Mouse (Mus musculus) testis, adult 2 months (tissue): ENCODE data around the gene Plin5. TPM values are rescaled to one million over a fixed set of nuclear protein-coding genes. Genes with fewer than 3 reads are reported as not detected.
A peak's percentile ranks its signal among the peaks of the same experiment; 100 is the strongest.

Experiments used
- H3K27ac ChIP-seq: fragments of 200-500 bp; 2 replicates; pipeline ENCODE4 v1.5.1; 2012; ENCODE audit warnings: low read depth, low read length; ENCODE audit not compliant: control insufficient read depth, insufficient read depth
- H3K27me3 ChIP-seq: fragments of 200-500 bp; 2 replicates; pipeline ENCODE4 v1.6.1; 2012; ENCODE audit warnings: mild to moderate bottlenecking, low read length, moderate library complexity; ENCODE audit not compliant: control insufficient read depth, insufficient read depth
- H3K36me3 ChIP-seq: fragments of 200-500 bp; 2 replicates; pipeline ENCODE4 v1.6.1; 2012; ENCODE audit warnings: mild to moderate bottlenecking, low read length; ENCODE audit not compliant: control insufficient read depth, insufficient read depth
- H3K4me1 ChIP-seq: fragments of 200-500 bp; 2 replicates; pipeline ENCODE4 v1.6.1; 2012; ENCODE audit warnings: low read length; ENCODE audit not compliant: control insufficient read depth, insufficient read depth
- H3K4me3 ChIP-seq: fragments of 200-500 bp; 2 replicates; pipeline ENCODE4 v1.5.1; 2012; ENCODE audit warnings: low read depth, mild to moderate bottlenecking, low read length, moderate library complexity, mixed read lengths; ENCODE audit not compliant: control insufficient read depth
- CTCF ChIP-seq: fragments of 200-500 bp; IDR thresholded peaks from 2 replicates; pipeline ENCODE4 v1.5.1; 2012; ENCODE audit warnings: low read depth, mild to moderate bottlenecking, inconsistent platforms, low read length, moderate library complexity; ENCODE audit not compliant: control insufficient read depth, insufficient read depth, insufficient replicate concordance
- POLR2A ChIP-seq: fragments of 200-500 bp; IDR thresholded peaks from 2 replicates; pipeline ENCODE4 v1.6.1; 2012; ENCODE audit warnings: low read depth, mild to moderate bottlenecking, inconsistent platforms, low read length, moderate library complexity; ENCODE audit not compliant: control insufficient read depth
- polyA plus RNA-seq: library from polyadenylated mRNA; depleted of rRNA; stranded (reverse); fragments of >200 nt; gene quantifications from 2 replicates; pipeline ENCODE4 v1.2.3, GENCODE M21; 2012; rRNA removed

Plin5 gene
- 1.7 and 2.7 TPM in 2 replicates for polyA plus RNA-seq

DNA sequence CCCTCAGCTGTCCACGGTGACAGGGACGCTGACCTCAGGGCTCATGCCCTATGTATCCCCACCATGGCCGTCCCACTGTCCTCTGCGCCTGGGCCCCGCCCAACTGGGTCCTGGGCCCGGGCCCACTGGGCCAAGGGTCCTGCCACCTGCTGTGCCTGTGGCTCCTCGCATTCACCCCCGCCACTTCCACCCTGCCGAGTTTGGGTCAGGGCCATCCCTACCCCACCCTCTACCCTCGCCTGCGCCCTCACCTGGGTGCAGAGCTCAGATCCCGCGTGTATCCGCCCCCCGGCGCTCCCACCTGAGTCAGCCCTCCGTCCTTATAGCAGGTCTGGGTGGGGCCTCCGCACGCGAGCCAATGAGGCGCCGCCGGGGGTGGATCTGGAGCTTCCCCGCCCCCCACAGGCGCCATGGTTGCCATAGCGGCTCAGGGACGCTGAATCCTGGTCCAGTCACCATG is at the start of gene Plin5:
TSS of gene Plin5 (minus strand) at position 346 of the 460 bp plus-strand sequence.
- Histone ChIP-seq H3K27ac (peak within 1 kb of the TSS; percentile 45; the same call in 1 of the 2 replicates), H3K27me3 (no peaks in the 10 kb centered on the region), H3K4me3 (peak within 1 kb of the TSS; percentile 54), H3K36me3 (no peaks in the 10 kb centered on the region), H3K4me1 (peaks cover 26% of the 10 kb centered on the region)
- TF ChIP-seq CTCF (no peak), POLR2A (no peak)

DNA sequence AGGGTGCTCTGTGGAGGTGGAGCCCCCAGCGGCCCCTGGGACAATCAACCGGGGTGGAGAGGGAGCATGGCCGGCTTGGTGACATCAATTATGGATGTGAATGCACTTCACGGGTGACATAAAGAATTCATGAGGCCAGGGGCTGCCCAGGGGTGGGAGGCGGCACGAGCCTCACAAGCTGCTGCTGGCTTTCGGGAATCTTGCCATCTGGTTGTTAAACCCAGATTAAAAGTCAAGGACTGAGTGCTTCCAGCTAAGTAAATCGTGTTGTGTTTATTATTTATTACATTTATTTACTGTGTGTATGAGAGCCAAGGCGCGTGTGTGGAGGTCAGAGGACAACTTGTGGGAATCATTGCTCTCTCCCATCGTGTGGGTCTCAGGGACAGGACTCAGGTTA is 48.3 kb upstream of the Plin5 start:
- H3K36me3 ChIP-seq, result no peaks in the 10 kb centered on the region

DNA sequence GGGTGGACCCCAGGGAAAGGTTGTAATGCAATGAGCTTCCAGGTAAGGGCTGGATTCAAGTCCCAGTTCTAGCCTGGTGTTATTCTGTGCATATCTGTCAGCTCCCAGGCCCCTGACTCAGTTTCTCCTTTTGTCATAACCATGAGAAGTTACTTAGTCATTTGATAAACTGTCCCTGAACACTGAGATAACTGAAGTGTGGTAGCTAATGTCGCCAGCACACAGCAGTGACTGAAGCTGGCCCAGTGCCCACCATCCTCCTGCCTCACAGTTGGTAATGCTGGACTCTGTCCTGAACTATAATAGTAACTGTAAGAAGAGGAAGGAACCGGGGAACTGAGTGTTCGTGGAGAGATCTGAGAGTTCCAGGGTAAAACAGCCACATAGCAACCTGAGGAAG is 47.1 kb upstream of the Plin5 start:
- H3K27me3 ChIP-seq, result no peaks in the 10 kb centered on the region

More for the DNA sequence above, 48.3 kb upstream of the Plin5 start:
- TF ChIP-seq CTCF (no peak), POLR2A (no peak)
- H3K27ac ChIP-seq, result no peak overlapping the region
- peaks cover 11% of the 10 kb centered on the region for H3K4me1 ChIP-seq
- H3K4me3 ChIP-seq, result no peak overlapping the region
- H3K27me3 ChIP-seq, result no peaks in the 10 kb centered on the region

DNA sequence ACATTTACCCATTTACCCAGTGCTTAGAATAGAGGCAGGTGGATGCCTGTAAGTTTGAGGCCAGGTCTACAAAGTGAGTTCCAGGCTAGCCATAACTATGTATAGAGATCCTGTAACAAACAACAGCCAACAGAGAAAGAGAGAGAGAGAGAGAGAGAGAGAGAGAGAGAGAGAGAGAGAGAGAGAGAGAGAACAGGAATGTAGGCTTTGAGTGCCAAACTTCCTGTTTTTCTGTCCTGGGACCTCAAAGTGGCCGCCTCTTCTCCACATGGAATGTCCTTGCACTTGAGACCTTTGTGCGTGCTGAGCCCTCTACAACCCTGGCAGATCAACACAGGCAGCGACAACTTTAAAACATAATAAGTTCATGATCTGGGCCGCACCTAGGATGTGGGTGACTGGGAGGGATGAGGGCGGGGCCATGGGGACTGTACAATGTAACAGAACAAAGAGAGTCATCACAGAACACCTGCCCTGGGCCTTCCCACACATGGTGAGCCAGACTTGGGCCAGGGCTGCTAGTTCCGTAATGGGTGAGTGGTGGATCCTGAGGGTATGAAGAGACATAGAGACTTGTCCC is 46.2 kb upstream of the Plin5 start:
- TF ChIP-seq CTCF (no peak), POLR2A (no peak)
- H3K27ac ChIP-seq, result no peak overlapping the region
- peaks cover 11% of the 10 kb centered on the region for H3K4me1 ChIP-seq
- no peaks in the 10 kb centered on the region for H3K27me3 ChIP-seq
- H3K4me3 ChIP-seq, result no peak overlapping the region
- H3K36me3 ChIP-seq, result no peaks in the 10 kb centered on the region

More for the DNA sequence above, 47.1 kb upstream of the Plin5 start:
- TF ChIP-seq CTCF, result no peak
- no peak for TF ChIP-seq POLR2A
- Histone ChIP-seq H3K27ac (no peak overlapping the region), H3K4me1 (peaks cover 11% of the 10 kb centered on the region), H3K36me3 (no peaks in the 10 kb centered on the region), H3K4me3 (no peak overlapping the region)

DNA sequence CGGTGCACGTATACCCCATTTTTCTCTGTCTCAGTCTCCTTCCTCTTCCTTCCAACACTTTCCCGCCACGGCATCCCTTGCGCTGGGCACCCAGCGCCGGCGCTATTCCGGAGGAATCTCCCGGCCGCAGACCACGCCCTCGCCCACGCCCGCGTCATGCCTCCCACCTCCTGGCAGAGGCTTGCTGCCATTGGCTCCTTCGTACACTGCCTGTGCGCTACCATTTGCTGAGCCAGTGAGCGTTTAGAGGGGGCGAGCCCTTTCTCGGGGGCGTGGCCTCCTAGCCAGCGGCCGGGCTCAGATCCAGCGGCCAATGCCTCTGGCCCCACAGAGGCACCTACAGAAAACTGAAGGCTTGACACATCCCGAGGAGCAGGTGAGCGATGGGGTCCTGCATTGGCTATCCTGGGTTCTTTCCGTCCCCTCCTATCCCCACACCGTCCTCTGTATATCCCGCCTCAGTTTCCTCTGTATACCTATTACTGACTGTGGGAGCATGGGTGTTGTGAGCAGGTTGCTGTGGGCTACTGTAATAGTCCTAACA is 44.9 kb upstream of the Plin5 start, which contains the start of gene Tnfaip8l1:
TSS of gene Tnfaip8l1 (plus strand) at position 247 of the 544 bp plus-strand sequence.
- H3K27me3 ChIP-seq, result no peaks in the 10 kb centered on the region
- no peak for TF ChIP-seq CTCF
- no peak for TF ChIP-seq POLR2A
- peaks cover 11% of the 10 kb centered on the region for H3K4me1 ChIP-seq
- H3K4me3 ChIP-seq, result peak within 1 kb of the TSS; percentile 49
- no peak within 1 kb of the TSS for H3K27ac ChIP-seq
- H3K36me3 ChIP-seq, result no peaks in the 10 kb centered on the region

DNA sequence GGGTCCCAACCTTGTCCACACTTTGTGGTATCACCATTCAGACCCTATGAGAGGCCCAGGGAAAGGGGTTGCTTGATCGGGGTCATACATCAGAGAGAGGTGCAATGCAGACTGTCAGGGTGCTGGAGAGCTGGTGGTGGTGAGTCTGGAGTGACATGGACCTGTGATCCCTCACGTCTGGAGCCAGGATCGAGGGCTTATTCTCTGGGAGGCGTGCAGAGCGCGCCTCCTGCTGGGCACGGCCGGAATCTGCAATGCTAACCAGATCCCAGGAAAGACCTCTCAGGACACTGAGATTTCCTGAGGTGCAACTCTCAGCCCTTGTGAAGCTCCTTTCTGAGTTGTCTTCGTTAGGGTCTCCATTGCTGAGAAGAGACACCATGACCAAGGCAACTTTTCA is 42.3 kb upstream of the Plin5 start:
- Histone ChIP-seq H3K27ac (no peak overlapping the region), H3K27me3 (no peaks in the 10 kb centered on the region), H3K4me1 (peaks cover 11% of the 10 kb centered on the region), H3K36me3 (no peaks in the 10 kb centered on the region), H3K4me3 (no peak overlapping the region)
- peak; percentile 65; the same call in 1 of the 2 replicates for TF ChIP-seq CTCF
- no peak for TF ChIP-seq POLR2A

DNA sequence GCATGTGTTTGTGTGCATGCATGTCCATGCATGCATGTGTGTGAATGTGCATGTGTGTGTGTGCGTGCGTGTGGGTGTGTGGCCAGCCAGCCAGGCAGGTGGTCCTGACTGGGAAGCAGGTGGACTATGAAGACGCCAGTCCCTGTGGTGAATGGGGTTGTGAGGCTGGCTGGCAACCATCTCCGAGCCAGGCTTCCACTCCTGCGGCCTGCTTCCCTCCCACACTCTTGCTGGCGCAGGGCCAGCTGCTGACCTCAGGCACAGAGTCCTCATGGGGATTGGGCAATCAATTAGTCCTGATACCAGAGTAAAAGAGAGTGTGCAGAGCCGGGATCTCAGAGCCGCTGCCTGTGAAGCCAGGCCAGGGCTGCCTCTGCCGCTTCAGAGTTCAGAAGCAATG is 36.2 kb upstream of the Plin5 start:
- Histone ChIP-seq H3K27ac (no peak overlapping the region), H3K4me1 (peaks cover 4% of the 10 kb centered on the region), H3K36me3 (no peaks in the 10 kb centered on the region), H3K4me3 (no peak overlapping the region), H3K27me3 (no peaks in the 10 kb centered on the region)
- TF ChIP-seq POLR2A (no peak), CTCF (no peak)
